Mouse (Mus musculus) forebrain, embryonic 15.5 days (tissue): ENCODE measurements around the gene Gad1. TPM values are rescaled to one million over a fixed set of nuclear protein-coding genes. Genes with fewer than 3 reads are reported as not detected.
"Not testable (repeated sequence)": the region's sequence is repeated elsewhere in the genome, so short reads cannot be mapped to it uniquely, and the experiment has no call there.

ENCODE experiments used
- ATAC-seq: fragments of 200-750 bp; cut with Nextera tagmentation; replicated peaks from 2 replicates; pipeline ENCODE4 v1.8.0; 2017; ENCODE audit warnings: mild to moderate bottlenecking, moderate TSS enrichment, moderate library complexity
- H3K27ac ChIP-seq: fragments of 300-500 bp; sonication (generic); replicated peaks from 2 replicates; pipeline ENCODE4 v1.5.1; 2015; ENCODE audit warnings: mild to moderate bottlenecking, inconsistent platforms
- H3K27me3 ChIP-seq: fragments of 300-500 bp; sonication (generic); 2 replicates; pipeline ENCODE4 v1.6.1; 2015; ENCODE audit warnings: inconsistent platforms
- H3K36me3 ChIP-seq: fragments of 300-500 bp; sonication (generic); 2 replicates; pipeline ENCODE4 v1.6.1; 2015; ENCODE audit warnings: mild to moderate bottlenecking, inconsistent platforms
- H3K4me1 ChIP-seq: fragments of 300-500 bp; sonication (generic); 2 replicates; pipeline ENCODE4 v1.6.1; 2015; ENCODE audit warnings: inconsistent platforms
- H3K4me2 ChIP-seq: fragments of 300-500 bp; sonication (generic); replicated peaks from 2 replicates; pipeline ENCODE4 v1.6.1; 2015; ENCODE audit warnings: mild to moderate bottlenecking, inconsistent platforms
- H3K4me3 ChIP-seq: fragments of 300-500 bp; sonication (generic); 2 replicates; pipeline ENCODE4 v1.5.1; 2015; ENCODE audit warnings: mild to moderate bottlenecking, inconsistent platforms
- H3K9ac ChIP-seq: fragments of 300-500 bp; sonication (generic); replicated peaks from 2 replicates; pipeline ENCODE4 v1.6.1; 2015; ENCODE audit warnings: mild to moderate bottlenecking, inconsistent platforms
- H3K9me3 ChIP-seq: fragments of 300-500 bp; sonication (generic); 2 replicates; pipeline ENCODE4 v1.6.1; 2016; ENCODE audit warnings: inconsistent platforms
- WGBS: fragments of 180-500 bp; shearing (Covaris S2); methylation state at CpG from one replicate; pipeline ENCODE4 v1.1.7; 2015; ENCODE audit warnings: mixed read lengths; 5-methylcytosine and 5-hydroxymethylcytosine counted together
- polyA plus RNA-seq: library from polyadenylated mRNA; unstranded; fragments of >200 nt; fragmentation: Nextera tagmentation; extraction: Ambion mirVana; gene quantifications from 2 replicates; pipeline ENCODE4 v1.2.1, GENCODE M21; 2015

Gene Gad1
- 70.9 and 71.1 TPM in 2 replicates for polyA plus RNA-seq

GRCm38 (mm10) chr2:70552772-70553171 is at the start of gene Gad1:
TSS of gene Gad1 (plus strand) at chr2:70553072.
- no peak for ATAC-seq
- H3K27ac ChIP-seq = no peak within 1 kb of the TSS
- no peaks in the 10 kb centered on the region for H3K27me3 ChIP-seq
- H3K4me2 ChIP-seq = no peak within 1 kb of the TSS
- no peaks in the 10 kb centered on the region for H3K9me3 ChIP-seq
- H3K9ac ChIP-seq = no peak within 1 kb of the TSS
- WGBS = 56% methylated on average over 4 of the region's 4 CpGs
- H3K36me3 ChIP-seq = no peaks in the 10 kb centered on the region
- no peak within 1 kb of the TSS for H3K4me3 ChIP-seq
- H3K4me1 ChIP-seq = no peaks in the 10 kb centered on the region

GRCm38 (mm10) chr2:70503436-70503835 is 49.4 kb upstream of the Gad1 start:
- Histone ChIP-seq H3K4me2 (no peak overlapping the region), H3K4me1 (peaks cover 1% of the 10 kb centered on the region), H3K4me3 (no peak overlapping the region), H3K9ac (no peak overlapping the region), H3K36me3 (no peaks in the 10 kb centered on the region), H3K27ac (no peak overlapping the region), H3K27me3 (peaks cover 10% of the 10 kb centered on the region; the same call in 1 of the 2 replicates), H3K9me3 (no peaks in the 10 kb centered on the region)
- 80% methylated on average over 10 of the region's 10 CpGs for WGBS
- no peak for ATAC-seq

- H3K4me2 ChIP-seq = no peak overlapping the region
- ATAC-seq = no peak
- H3K4me1 ChIP-seq = peaks cover 10% of the 10 kb centered on the region
- H3K27me3 ChIP-seq = peaks cover 10% of the 10 kb centered on the region; the same call in 1 of the 2 replicates
- H3K9ac ChIP-seq = no peak overlapping the region
- no peak overlapping the region for H3K4me3 ChIP-seq
- H3K27ac ChIP-seq = no peak overlapping the region
- H3K9me3 ChIP-seq = no peaks in the 10 kb centered on the region
- no peaks in the 10 kb centered on the region for H3K36me3 ChIP-seq
- 48% methylated on average over 1 of the region's 1 CpGs for WGBS
Measured at GRCm38 (mm10) chr2:70505229-70505628, 47.6 kb upstream of the Gad1 start.

GRCm38 (mm10) chr2:70505896-70506295 is 47.0 kb upstream of the Gad1 start:
- no peaks in the 10 kb centered on the region for H3K9me3 ChIP-seq
- no peak for ATAC-seq
- H3K4me1 ChIP-seq = peaks cover 10% of the 10 kb centered on the region
- no peak overlapping the region for H3K4me2 ChIP-seq
- 43% methylated on average over 4 of the region's 4 CpGs for WGBS
- peaks cover 10% of the 10 kb centered on the region; the same call in 1 of the 2 replicates for H3K27me3 ChIP-seq
- no peak overlapping the region for H3K9ac ChIP-seq
- H3K36me3 ChIP-seq = no peaks in the 10 kb centered on the region
- H3K4me3 ChIP-seq = no peak overlapping the region
- H3K27ac ChIP-seq = no peak overlapping the region

- Histone ChIP-seq H3K27ac (no peak overlapping the region), H3K4me2 (no peak overlapping the region), H3K4me1 (peaks cover 10% of the 10 kb centered on the region), H3K9ac (no peak overlapping the region), H3K27me3 (peaks cover 10% of the 10 kb centered on the region; the same call in 1 of the 2 replicates), H3K9me3 (no peaks in the 10 kb centered on the region), H3K4me3 (no peak overlapping the region), H3K36me3 (no peaks in the 10 kb centered on the region)
- WGBS = 69% methylated on average over 2 of the region's 2 CpGs
- no peak for ATAC-seq
Measured at GRCm38 (mm10) chr2:70506372-70506771, 46.5 kb upstream of the Gad1 start.

GRCm38 (mm10) chr2:70508496-70508895 is 44.4 kb upstream of the Gad1 start, which contains the start of gene Erich2:
TSS of gene Erich2 (plus strand) at chr2:70508819.
- Histone ChIP-seq H3K9ac (peak within 1 kb of the TSS; percentile 50), H3K4me3 (peak within 1 kb of the TSS; percentile 56), H3K4me1 (peaks cover 10% of the 10 kb centered on the region), H3K27me3 (peaks cover 10% of the 10 kb centered on the region; the same call in 1 of the 2 replicates), H3K4me2 (peak within 1 kb of the TSS; percentile 93), H3K9me3 (no peaks in the 10 kb centered on the region), H3K27ac (no peak within 1 kb of the TSS), H3K36me3 (no peaks in the 10 kb centered on the region)
- no peak for ATAC-seq
- WGBS = 9% methylated on average over 10 of the region's 10 CpGs

GRCm38 (mm10) chr2:70509021-70509632 is 43.7 kb upstream of the Gad1 start:
- Histone ChIP-seq H3K36me3 (no peaks in the 10 kb centered on the region), H3K4me3 (peak overlapping the region; percentile 56), H3K9me3 (no peaks in the 10 kb centered on the region), H3K9ac (peak overlapping the region; percentile 50), H3K4me1 (peaks cover 10% of the 10 kb centered on the region), H3K27ac (no peak overlapping the region), H3K4me2 (peak overlapping the region; percentile 93), H3K27me3 (peaks cover 10% of the 10 kb centered on the region; the same call in 1 of the 2 replicates)
- under 1% methylated on average over 50 of the region's 56 CpGs for WGBS
- peak; percentile 94 for ATAC-seq

GRCm38 (mm10) chr2:70538283-70538682 is 14.6 kb upstream of the Gad1 start:
- H3K4me2 ChIP-seq, H3K4me1 ChIP-seq, ATAC-seq, H3K27ac ChIP-seq, H3K36me3 ChIP-seq, H3K9ac ChIP-seq, H3K4me3 ChIP-seq, H3K9me3 ChIP-seq, H3K27me3 ChIP-seq: not testable (repeated sequence)
- 35% methylated on average over 7 of the region's 7 CpGs for WGBS

- no peak overlapping the region for H3K9ac ChIP-seq
- 70% methylated on average over 6 of the region's 6 CpGs for WGBS
- ATAC-seq = no peak
Measured at GRCm38 (mm10) chr2:70550671-70551070, 2.2 kb upstream of the Gad1 start.

GRCm38 (mm10) chr2:70551446-70551845 is 1.4 kb upstream of the Gad1 start:
- no peaks in the 10 kb centered on the region for H3K9me3 ChIP-seq
- H3K4me2 ChIP-seq = no peak overlapping the region
- no peak overlapping the region for H3K9ac ChIP-seq
- no peak overlapping the region for H3K4me3 ChIP-seq
- H3K4me1 ChIP-seq = no peaks in the 10 kb centered on the region
- H3K36me3 ChIP-seq = no peaks in the 10 kb centered on the region
- no peaks in the 10 kb centered on the region for H3K27me3 ChIP-seq
- no peak overlapping the region for H3K27ac ChIP-seq
- WGBS = 86% methylated on average over 2 of the region's 2 CpGs
- ATAC-seq = no peak

More at GRCm38 (mm10) chr2:70550671-70551070, 2.2 kb upstream of the Gad1 start:
- no peak overlapping the region for H3K4me3 ChIP-seq
- H3K4me2 ChIP-seq = no peak overlapping the region
- no peaks in the 10 kb centered on the region for H3K9me3 ChIP-seq
- H3K4me1 ChIP-seq = no peaks in the 10 kb centered on the region
- H3K27me3 ChIP-seq = no peaks in the 10 kb centered on the region
- no peaks in the 10 kb centered on the region for H3K36me3 ChIP-seq
- no peak overlapping the region for H3K27ac ChIP-seq

- Histone ChIP-seq H3K27me3 (no peaks in the 10 kb centered on the region), H3K36me3 (no peaks in the 10 kb centered on the region), H3K4me2 (no peak overlapping the region), H3K4me1 (no peaks in the 10 kb centered on the region), H3K27ac (no peak overlapping the region), H3K9me3 (no peaks in the 10 kb centered on the region), H3K9ac (no peak overlapping the region), H3K4me3 (no peak overlapping the region)
- 86% methylated on average over 15 of the region's 15 CpGs for WGBS
- no peak for ATAC-seq
Measured at GRCm38 (mm10) chr2:70552067-70552598, 739 bp upstream of the Gad1 start.

GRCm38 (mm10) chr2:70553826-70554225 is 954 bp downstream of the Gad1 start:
- Histone ChIP-seq H3K4me3 (no peak overlapping the region), H3K9ac (no peak overlapping the region), H3K9me3 (no peaks in the 10 kb centered on the region), H3K4me2 (no peak overlapping the region), H3K4me1 (0 out of 2 replicates have a peak, but pooled peaks cover under 1% of the 10 kb centered on the region), H3K36me3 (no peaks in the 10 kb centered on the region), H3K27me3 (peaks cover 2% of the 10 kb centered on the region; the same call in 1 of the 2 replicates), H3K27ac (no peak overlapping the region)
- 80% methylated on average over 3 of the region's 3 CpGs for WGBS
- ATAC-seq = no peak
